Mouse (Mus musculus): ENCODE measurements at regions not wholly inside any gene's neighbourhood (a gene's known extent, or its start where the extent isn't known, plus 50 kb on each side); places are given as distances from the start of the nearest gene placed in this dataset.

- no peaks in the 10 kb centered on the region for H3K36me3 ChIP-seq (replicated peaks; ENCODE audit: control insufficient read depth, insufficient read depth, low read length)
- 0 out of 2 replicates have a peak, but pooled peaks have one; percentile 14 for ATAC-seq (ENCODE audit: insufficient read depth, low read depth)
- no peak overlapping the region for H3K27ac ChIP-seq (ENCODE audit: low read depth)
- DNase-seq (ENCODE audit: low spot score) = no peak
- H3K4me2 ChIP-seq (ENCODE audit: low read depth, low read length) = no peak overlapping the region
- WGBS = 62% methylated on average over 6 of the region's 6 CpGs
- H3K9me3 ChIP-seq (replicated peaks; ENCODE audit: control insufficient read depth, low read length) = 0 out of 2 replicates have a peak, but pooled peaks cover 6% of the 10 kb centered on the region
- H3K4me1 ChIP-seq (ENCODE audit: control insufficient read depth, insufficient read depth) = no peaks in the 10 kb centered on the region
- TF ChIP-seq EP300 (IDR thresholded peaks at IDR 0.05; ENCODE audit: low read depth) (no peak), CTCF (IDR thresholded peaks at IDR 0.05; ENCODE audit: low read depth) (no peak)
- no peak overlapping the region for H3K4me3 ChIP-seq (ENCODE audit: low read depth, low read length)
- no peak overlapping the region for H3K9ac ChIP-seq (replicated peaks; ENCODE audit: low read depth, low read length)
- no peaks in the 10 kb centered on the region for H3K27me3 ChIP-seq (ENCODE audit: control insufficient read depth, insufficient read depth, low read length)
Measured at GRCm38 (mm10) chr10:68360765-68361483, 82.4 kb upstream of the Arid5b start.

GRCm38 (mm10) chr10:68359135-68359534, 80.6 kb upstream of the Arid5b start:
- WGBS = 100% methylated on average over 2 of the region's 2 CpGs
- H3K4me1 ChIP-seq (ENCODE audit: control insufficient read depth, insufficient read depth) = no peaks in the 10 kb centered on the region
- 0 out of 2 replicates have a peak, but pooled peaks cover 3% of the 10 kb centered on the region for H3K9me3 ChIP-seq (replicated peaks; ENCODE audit: control insufficient read depth, low read length)
- no peaks in the 10 kb centered on the region for H3K27me3 ChIP-seq (ENCODE audit: control insufficient read depth, insufficient read depth, low read length)
- H3K36me3 ChIP-seq (replicated peaks; ENCODE audit: control insufficient read depth, insufficient read depth, low read length) = no peaks in the 10 kb centered on the region
- H3K4me3 ChIP-seq (ENCODE audit: low read depth, low read length) = no peak overlapping the region
- TF ChIP-seq EP300 (IDR thresholded peaks at IDR 0.05; ENCODE audit: low read depth) (no peak), CTCF (IDR thresholded peaks at IDR 0.05; ENCODE audit: low read depth) (no peak)
- H3K4me2 ChIP-seq (ENCODE audit: low read depth, low read length) = no peak overlapping the region
- DNase-seq (ENCODE audit: low spot score) = no peak
- H3K9ac ChIP-seq (replicated peaks; ENCODE audit: low read depth, low read length) = no peak overlapping the region
- no peak for ATAC-seq (ENCODE audit: insufficient read depth, low read depth)
- no peak overlapping the region for H3K27ac ChIP-seq (ENCODE audit: low read depth)

DNA sequence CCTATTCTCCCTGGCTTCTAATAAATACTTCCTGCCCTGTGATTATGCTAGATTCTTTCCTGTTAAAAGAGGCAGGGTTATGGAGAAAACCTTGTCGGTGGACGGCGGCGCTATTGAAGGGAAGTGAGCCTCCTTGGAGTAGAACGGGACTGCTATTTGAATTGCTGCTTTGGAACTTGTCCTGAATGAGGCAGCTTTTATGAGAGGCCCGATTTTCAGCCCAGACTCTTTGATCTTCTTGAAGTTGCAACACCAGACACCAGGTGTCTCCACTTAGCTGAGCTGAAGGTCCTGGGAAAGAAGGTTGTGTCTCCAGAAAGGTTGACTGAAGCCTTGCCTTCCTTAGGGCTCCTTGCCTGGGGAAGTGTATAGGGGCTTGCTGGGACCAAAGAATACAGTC, 78.4 kb upstream of the Arid5b start:
- Histone ChIP-seq H3K27me3 (ENCODE audit: control insufficient read depth, insufficient read depth, low read length) (no peaks in the 10 kb centered on the region), H3K9me3 (replicated peaks; ENCODE audit: control insufficient read depth, low read length) (0 out of 2 replicates have a peak, but pooled peaks cover 3% of the 10 kb centered on the region), H3K27ac (ENCODE audit: low read depth) (no peak overlapping the region), H3K4me1 (ENCODE audit: control insufficient read depth, insufficient read depth) (no peaks in the 10 kb centered on the region), H3K9ac (replicated peaks; ENCODE audit: low read depth, low read length) (no peak overlapping the region), H3K36me3 (replicated peaks; ENCODE audit: control insufficient read depth, insufficient read depth, low read length) (no peaks in the 10 kb centered on the region), H3K4me3 (ENCODE audit: low read depth, low read length) (no peak overlapping the region), H3K4me2 (ENCODE audit: low read depth, low read length) (no peak overlapping the region)
- ATAC-seq (ENCODE audit: insufficient read depth, low read depth) = no peak
- TF ChIP-seq EP300 (IDR thresholded peaks at IDR 0.05; ENCODE audit: low read depth) (no peak), CTCF (IDR thresholded peaks at IDR 0.05; ENCODE audit: low read depth) (peak; percentile 32)
- 61% methylated on average over 6 of the region's 6 CpGs for WGBS
- DNase-seq (ENCODE audit: low spot score) = no peak

DNA sequence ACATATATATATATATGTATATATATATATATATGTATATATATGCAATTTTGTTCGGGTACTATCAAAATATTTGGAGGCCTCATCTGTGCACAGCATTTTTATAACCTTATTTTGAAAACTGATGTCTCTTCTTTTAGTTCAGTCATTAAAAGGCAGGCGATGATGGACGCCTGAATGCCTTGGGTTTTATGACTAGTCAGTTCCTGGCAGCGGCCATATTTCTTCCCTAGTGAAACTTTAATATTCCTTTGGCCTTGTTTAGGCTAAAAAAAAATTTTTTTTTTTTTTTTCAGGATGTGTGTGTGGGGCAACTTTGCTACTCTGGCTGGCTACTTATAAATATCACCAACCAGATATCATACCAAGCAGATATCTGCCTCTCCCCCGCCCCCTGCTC, 78.0 kb upstream of the Arid5b start:
- no peak for ATAC-seq (ENCODE audit: insufficient read depth, low read depth)
- 82% methylated on average over 5 of the region's 5 CpGs for WGBS
- DNase-seq (ENCODE audit: low spot score) = no peak
- H3K27ac ChIP-seq (ENCODE audit: low read depth) = no peak overlapping the region
- no peaks in the 10 kb centered on the region for H3K27me3 ChIP-seq (ENCODE audit: control insufficient read depth, insufficient read depth, low read length)
- TF ChIP-seq EP300 (IDR thresholded peaks at IDR 0.05; ENCODE audit: low read depth) (no peak), CTCF (IDR thresholded peaks at IDR 0.05; ENCODE audit: low read depth) (no peak)
- no peak overlapping the region for H3K4me3 ChIP-seq (ENCODE audit: low read depth, low read length)
- no peak overlapping the region for H3K4me2 ChIP-seq (ENCODE audit: low read depth, low read length)
- 0 out of 2 replicates have a peak, but pooled peaks cover 3% of the 10 kb centered on the region for H3K9me3 ChIP-seq (replicated peaks; ENCODE audit: control insufficient read depth, low read length)
- no peak overlapping the region for H3K9ac ChIP-seq (replicated peaks; ENCODE audit: low read depth, low read length)
- H3K4me1 ChIP-seq (ENCODE audit: control insufficient read depth, insufficient read depth) = no peaks in the 10 kb centered on the region
- no peaks in the 10 kb centered on the region for H3K36me3 ChIP-seq (replicated peaks; ENCODE audit: control insufficient read depth, insufficient read depth, low read length)

- TF ChIP-seq CTCF (IDR thresholded peaks at IDR 0.05; ENCODE audit: low read depth) = no peak
- TF ChIP-seq EP300 (IDR thresholded peaks at IDR 0.05; ENCODE audit: low read depth) = no peak
- DNase-seq (ENCODE audit: low spot score) = no peak
- H3K4me1 ChIP-seq (ENCODE audit: control insufficient read depth, insufficient read depth) = no peaks in the 10 kb centered on the region
- peak overlapping the region; percentile 59 for H3K27ac ChIP-seq (ENCODE audit: low read depth)
- H3K4me2 ChIP-seq (ENCODE audit: low read depth, low read length) = peak overlapping the region; percentile 28
- H3K27me3 ChIP-seq (ENCODE audit: control insufficient read depth, insufficient read depth, low read length) = no peaks in the 10 kb centered on the region
- 39% methylated on average over 6 of the region's 6 CpGs for WGBS
- no peak overlapping the region for H3K4me3 ChIP-seq (ENCODE audit: low read depth, low read length)
- 0 out of 2 replicates have a peak, but pooled peaks cover 3% of the 10 kb centered on the region for H3K9me3 ChIP-seq (replicated peaks; ENCODE audit: control insufficient read depth, low read length)
- ATAC-seq (ENCODE audit: insufficient read depth, low read depth) = no peak
- H3K9ac ChIP-seq (replicated peaks; ENCODE audit: low read depth, low read length) = 0 out of 2 replicates have a peak overlapping the region, but pooled peaks have one; percentile 25
- H3K36me3 ChIP-seq (replicated peaks; ENCODE audit: control insufficient read depth, insufficient read depth, low read length) = no peaks in the 10 kb centered on the region
Measured at GRCm38 (mm10) chr10:68356093-68356485, 77.5 kb upstream of the Arid5b start.
